Mouse (Mus musculus): ENCODE data around the gene Cald1. TPM values are rescaled to one million over a fixed set of nuclear protein-coding genes. Genes with fewer than 3 reads are reported as not detected.

The Cald1 gene
- polyA plus RNA-seq, 1 experiment: 5.0 TPM

DNA sequence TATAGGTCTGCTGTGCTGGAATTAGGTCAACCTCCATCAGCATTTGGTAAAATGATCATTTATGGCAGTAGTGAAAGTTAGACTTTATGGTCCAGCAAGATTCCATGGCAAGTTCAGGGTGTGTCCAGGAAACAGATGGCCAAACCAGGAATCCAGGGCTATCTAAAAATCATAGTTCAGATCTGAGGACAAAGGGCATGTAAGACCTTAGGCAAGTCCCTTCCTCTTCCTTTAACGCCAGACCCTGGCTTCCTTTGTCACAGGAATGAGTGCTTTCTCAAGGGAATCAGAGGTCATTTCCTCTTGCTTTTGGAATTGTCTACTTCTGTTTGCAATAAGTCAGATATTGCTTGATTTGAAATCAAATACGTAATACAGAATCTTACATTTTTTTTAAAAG is 90.7 kb downstream of the Cald1 start:
- no peak overlapping the region for H3K4me3 ChIP-seq (ENCODE audit: control insufficient read depth, low read depth, low read length)
- no peak for TF ChIP-seq POLR2A (IDR thresholded peaks at IDR 0.05; ENCODE audit: control insufficient read depth, low read depth, low read length)
- H3K27ac ChIP-seq (ENCODE audit: control insufficient read depth, insufficient read depth, low read depth, low read length): no peak overlapping the region
- H3K4me1 ChIP-seq (ENCODE audit: control insufficient read depth, insufficient read depth, low read length): no peaks in the 10 kb centered on the region; the same call in 1 of the 2 replicates
- H3K27me3 ChIP-seq (ENCODE audit: control insufficient read depth, insufficient read depth, low read length): no peaks in the 10 kb centered on the region
- no peaks in the 10 kb centered on the region for H3K36me3 ChIP-seq (ENCODE audit: control insufficient read depth, insufficient read depth, low read length)

DNA sequence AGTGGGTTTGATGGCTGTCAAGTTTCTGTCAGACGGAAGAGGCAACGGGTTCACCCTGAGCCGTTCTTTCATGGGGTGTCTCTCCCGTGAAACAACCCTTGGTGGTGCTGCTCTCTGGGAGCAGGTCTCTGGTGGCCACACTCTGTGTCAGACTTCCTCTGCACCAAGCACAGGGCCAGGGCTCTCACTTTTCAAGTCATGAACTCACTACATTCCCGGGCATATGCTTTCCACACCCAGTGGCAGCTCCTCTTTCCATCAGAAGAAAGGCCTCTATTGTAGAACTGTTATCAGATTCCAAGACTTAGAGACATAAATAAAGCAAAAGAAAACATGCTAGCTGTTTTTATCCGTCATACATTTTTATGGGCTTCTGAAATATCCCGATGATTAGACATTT is 93.1 kb downstream of the Cald1 start:
- no peaks in the 10 kb centered on the region; the same call in 1 of the 2 replicates for H3K4me1 ChIP-seq (ENCODE audit: control insufficient read depth, insufficient read depth, low read length)

DNA sequence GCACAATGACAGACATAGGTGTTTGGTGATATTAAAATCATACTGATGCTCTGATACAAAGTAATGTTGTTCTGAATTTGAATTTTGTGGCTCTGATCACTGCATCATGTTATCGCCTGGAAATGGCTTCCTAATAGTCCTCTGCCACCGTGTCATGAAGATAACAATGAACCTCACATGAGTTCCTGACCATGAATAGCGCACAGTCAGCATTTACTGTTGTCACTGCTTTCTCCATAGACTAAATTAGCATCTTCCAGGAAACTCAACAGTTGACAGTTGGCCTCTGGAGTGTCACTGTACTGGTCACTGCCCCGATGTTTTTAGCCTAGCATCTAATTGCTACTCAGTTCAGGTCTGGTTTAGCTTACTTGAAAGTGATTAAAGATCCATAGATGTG is 95.8 kb downstream of the Cald1 start:
- H3K4me1 ChIP-seq (ENCODE audit: control insufficient read depth, insufficient read depth, low read length): no peaks in the 10 kb centered on the region; the same call in 1 of the 2 replicates
- H3K27ac ChIP-seq (ENCODE audit: control insufficient read depth, insufficient read depth, low read depth, low read length): no peak overlapping the region
- no peaks in the 10 kb centered on the region for H3K27me3 ChIP-seq (ENCODE audit: control insufficient read depth, insufficient read depth, low read length)
- TF ChIP-seq CTCF (IDR thresholded peaks at IDR 0.05; ENCODE audit: control insufficient read depth, insufficient read depth, insufficient replicate concordance, low read depth, low read length): no peak
- TF ChIP-seq POLR2A (IDR thresholded peaks at IDR 0.05; ENCODE audit: control insufficient read depth, low read depth, low read length): no peak
- no peak overlapping the region for H3K4me3 ChIP-seq (ENCODE audit: control insufficient read depth, low read depth, low read length)
- H3K36me3 ChIP-seq (ENCODE audit: control insufficient read depth, insufficient read depth, low read length): no peaks in the 10 kb centered on the region

More for the DNA sequence above, 93.1 kb downstream of the Cald1 start:
- H3K27me3 ChIP-seq (ENCODE audit: control insufficient read depth, insufficient read depth, low read length): no peaks in the 10 kb centered on the region
- H3K27ac ChIP-seq (ENCODE audit: control insufficient read depth, insufficient read depth, low read depth, low read length): no peak overlapping the region
- no peaks in the 10 kb centered on the region for H3K36me3 ChIP-seq (ENCODE audit: control insufficient read depth, insufficient read depth, low read length)
- H3K4me3 ChIP-seq (ENCODE audit: control insufficient read depth, low read depth, low read length): no peak overlapping the region
- TF ChIP-seq CTCF (IDR thresholded peaks at IDR 0.05; ENCODE audit: control insufficient read depth, insufficient read depth, insufficient replicate concordance, low read depth, low read length) (no peak), POLR2A (IDR thresholded peaks at IDR 0.05; ENCODE audit: control insufficient read depth, low read depth, low read length) (no peak)

DNA sequence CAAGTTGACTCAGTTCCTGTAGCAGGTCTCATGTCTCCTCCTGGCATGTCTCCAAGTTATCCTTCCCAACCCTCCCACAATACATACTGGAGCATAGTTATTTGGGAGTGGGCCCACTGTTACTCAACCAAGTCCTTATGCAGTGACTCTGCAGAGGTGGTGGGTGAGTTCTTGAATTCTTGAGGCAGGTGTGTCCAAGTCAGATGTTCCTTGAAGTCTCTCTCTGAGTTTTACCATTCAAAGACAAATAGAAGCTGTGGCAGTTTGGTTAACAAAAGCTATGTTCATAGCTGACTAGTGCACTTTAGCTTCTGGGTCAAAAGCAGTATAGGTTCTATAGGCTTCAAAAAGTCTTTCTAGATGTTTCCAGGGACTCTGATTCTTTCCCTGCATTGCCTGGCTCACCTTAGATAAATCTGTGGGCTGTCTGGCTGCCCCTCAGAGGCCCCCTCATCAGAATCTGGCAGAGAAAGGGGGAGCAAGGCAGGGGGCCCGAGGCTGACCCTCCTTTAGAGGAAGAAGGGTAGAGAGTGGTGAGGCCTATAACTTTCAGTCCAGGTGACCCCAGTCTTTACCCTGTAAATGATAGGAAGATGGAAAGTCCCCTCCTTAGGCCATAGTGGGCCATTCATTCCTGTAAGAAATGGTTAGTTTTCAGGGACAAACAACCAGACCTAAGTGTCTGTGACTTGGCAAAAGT is 105.3 kb downstream of the Cald1 start:
- Histone ChIP-seq H3K4me1 (ENCODE audit: control insufficient read depth, insufficient read depth, low read length) (peaks cover 6% of the 10 kb centered on the region), H3K4me3 (ENCODE audit: control insufficient read depth, low read depth, low read length) (no peak overlapping the region), H3K36me3 (ENCODE audit: control insufficient read depth, insufficient read depth, low read length) (no peaks in the 10 kb centered on the region), H3K27ac (ENCODE audit: control insufficient read depth, insufficient read depth, low read depth, low read length) (no peak overlapping the region), H3K27me3 (ENCODE audit: control insufficient read depth, insufficient read depth, low read length) (no peaks in the 10 kb centered on the region)
- TF ChIP-seq POLR2A (IDR thresholded peaks at IDR 0.05; ENCODE audit: control insufficient read depth, low read depth, low read length): no peak
- TF ChIP-seq CTCF (IDR thresholded peaks at IDR 0.05; ENCODE audit: control insufficient read depth, insufficient read depth, insufficient replicate concordance, low read depth, low read length): no peak

DNA sequence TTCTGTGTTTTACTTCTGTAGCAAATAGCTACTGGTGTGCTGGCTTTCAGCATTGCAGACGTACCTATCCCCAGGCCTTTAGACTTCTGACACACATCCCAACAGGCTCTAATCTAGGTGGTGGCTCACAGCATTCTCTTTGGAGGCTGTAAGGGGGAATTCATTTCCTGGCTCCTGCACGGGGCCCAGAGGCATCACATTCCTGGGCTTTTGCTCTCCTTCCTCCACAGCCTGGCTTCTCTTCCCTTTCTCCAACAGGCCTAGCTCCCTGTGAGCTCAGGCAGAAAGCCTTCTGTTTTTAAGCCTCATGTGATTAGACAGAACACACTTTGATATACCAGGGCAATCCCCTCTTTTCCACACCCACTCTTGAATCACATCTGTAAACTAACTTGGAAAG is 109.2 kb downstream of the Cald1 start:
- no peak overlapping the region for H3K27ac ChIP-seq (ENCODE audit: control insufficient read depth, insufficient read depth, low read depth, low read length)
- TF ChIP-seq POLR2A (IDR thresholded peaks at IDR 0.05; ENCODE audit: control insufficient read depth, low read depth, low read length) (no peak), CTCF (IDR thresholded peaks at IDR 0.05; ENCODE audit: control insufficient read depth, insufficient read depth, insufficient replicate concordance, low read depth, low read length) (no peak)
- H3K4me1 ChIP-seq (ENCODE audit: control insufficient read depth, insufficient read depth, low read length): peaks cover 8% of the 10 kb centered on the region
- no peak overlapping the region for H3K4me3 ChIP-seq (ENCODE audit: control insufficient read depth, low read depth, low read length)
- H3K27me3 ChIP-seq (ENCODE audit: control insufficient read depth, insufficient read depth, low read length): no peaks in the 10 kb centered on the region
- H3K36me3 ChIP-seq (ENCODE audit: control insufficient read depth, insufficient read depth, low read length): no peaks in the 10 kb centered on the region

DNA sequence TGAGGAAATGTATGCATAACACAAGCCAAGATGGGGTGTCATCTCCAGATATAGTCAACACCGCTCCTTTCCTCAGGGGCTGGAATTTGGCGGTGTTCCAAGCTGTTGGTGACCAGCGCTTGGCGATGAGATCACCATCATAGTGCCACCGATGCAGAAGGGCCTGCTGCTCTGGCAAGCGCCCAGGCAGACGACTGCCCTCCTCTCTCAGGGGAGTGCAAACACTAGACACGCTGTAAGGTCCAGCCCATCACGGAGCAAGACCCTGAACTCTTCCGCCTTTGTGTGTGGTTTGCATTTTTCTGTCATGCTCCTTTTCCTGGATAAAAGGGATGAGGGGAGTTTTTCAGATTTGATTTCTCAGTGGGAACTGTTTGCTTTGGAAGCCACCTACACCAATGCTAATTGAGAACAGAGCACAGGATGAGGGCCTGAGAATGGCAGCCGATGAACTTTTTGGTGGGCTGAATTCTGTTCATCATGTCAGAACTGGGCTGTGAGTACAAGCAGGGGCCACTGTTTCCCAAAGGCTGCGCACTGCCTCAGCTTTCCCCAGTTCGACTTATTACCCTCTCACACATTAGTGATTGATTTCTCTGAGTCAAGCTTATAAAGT is 110.5 kb downstream of the Cald1 start:
- no peaks in the 10 kb centered on the region for H3K36me3 ChIP-seq (ENCODE audit: control insufficient read depth, insufficient read depth, low read length)
- TF ChIP-seq CTCF (IDR thresholded peaks at IDR 0.05; ENCODE audit: control insufficient read depth, insufficient read depth, insufficient replicate concordance, low read depth, low read length) (no peak), POLR2A (IDR thresholded peaks at IDR 0.05; ENCODE audit: control insufficient read depth, low read depth, low read length) (no peak)
- no peak overlapping the region for H3K4me3 ChIP-seq (ENCODE audit: control insufficient read depth, low read depth, low read length)
- H3K4me1 ChIP-seq (ENCODE audit: control insufficient read depth, insufficient read depth, low read length): peaks cover 8% of the 10 kb centered on the region
- H3K27ac ChIP-seq (ENCODE audit: control insufficient read depth, insufficient read depth, low read depth, low read length): no peak overlapping the region
- H3K27me3 ChIP-seq (ENCODE audit: control insufficient read depth, insufficient read depth, low read length): no peaks in the 10 kb centered on the region

DNA sequence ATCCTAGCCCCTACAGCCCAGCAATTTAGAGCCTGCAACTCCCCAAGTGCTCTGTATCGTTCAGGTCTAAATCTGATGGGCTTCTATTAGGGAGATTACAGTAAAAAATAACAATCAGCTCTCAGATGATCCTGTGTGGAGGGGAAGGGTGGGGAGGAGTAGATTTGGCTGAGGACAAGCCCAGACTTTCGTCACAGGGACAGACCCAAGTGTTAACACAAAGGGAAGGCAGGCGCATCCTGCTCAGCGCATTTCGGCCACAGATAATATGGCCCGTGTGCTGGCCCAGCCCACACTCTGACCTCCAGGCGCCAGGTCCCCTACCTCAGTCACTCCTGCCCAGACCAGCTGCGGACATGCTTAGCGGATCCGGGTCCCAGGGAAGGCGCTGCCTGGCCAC is 111.0 kb downstream of the Cald1 start:
- no peak overlapping the region for H3K4me3 ChIP-seq (ENCODE audit: control insufficient read depth, low read depth, low read length)
- peaks cover 8% of the 10 kb centered on the region for H3K4me1 ChIP-seq (ENCODE audit: control insufficient read depth, insufficient read depth, low read length)
- no peaks in the 10 kb centered on the region for H3K36me3 ChIP-seq (ENCODE audit: control insufficient read depth, insufficient read depth, low read length)
- no peak overlapping the region for H3K27ac ChIP-seq (ENCODE audit: control insufficient read depth, insufficient read depth, low read depth, low read length)
- no peak for TF ChIP-seq POLR2A (IDR thresholded peaks at IDR 0.05; ENCODE audit: control insufficient read depth, low read depth, low read length)
- no peaks in the 10 kb centered on the region for H3K27me3 ChIP-seq (ENCODE audit: control insufficient read depth, insufficient read depth, low read length)
